Mouse (Mus musculus): ENCODE data around the gene S100a14. TPM values are rescaled to one million over a fixed set of nuclear protein-coding genes. Genes with fewer than 3 reads are reported as not detected.

Gene S100a14
- total and polyA plus RNA-seq, 3 experiments: not detected

DNA sequence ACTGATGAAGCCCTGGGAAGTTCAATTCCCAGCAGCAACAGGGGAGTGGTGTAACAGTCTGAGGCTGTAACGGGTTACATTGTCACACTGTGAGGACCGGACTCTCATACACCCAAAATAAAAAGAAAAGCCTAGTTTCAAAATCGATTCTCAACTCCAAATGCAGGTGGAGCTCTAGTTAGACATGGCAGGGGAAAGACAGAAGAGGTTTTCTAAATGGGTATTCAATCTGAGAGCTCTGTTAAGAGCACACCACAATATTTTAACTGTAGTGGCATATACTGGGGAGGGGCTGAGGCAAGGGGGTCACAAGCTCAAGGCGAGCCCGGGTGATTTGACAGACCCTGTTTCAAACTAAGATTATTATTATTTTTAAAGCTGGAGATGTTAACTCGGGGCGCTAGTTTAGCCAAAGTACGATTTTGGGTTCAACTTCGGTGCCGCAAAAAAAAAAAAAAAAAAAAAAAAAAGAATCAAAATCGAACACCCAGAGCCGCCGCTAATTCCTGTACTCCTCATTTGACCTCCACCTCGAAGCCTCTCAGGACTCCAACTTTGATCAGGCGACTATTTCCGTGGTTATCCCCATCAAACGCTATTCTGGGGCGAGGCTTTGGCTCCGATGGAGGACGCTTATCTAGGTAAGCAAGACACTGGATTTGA lies 18.2 kb upstream of the S100a14 start (continued):
- TF ChIP-seq MAFK (IDR thresholded peaks at IDR 0.05; ENCODE audit: borderline replicate concordance, low read depth, low read length) (no peak), USF1 (IDR thresholded peaks at IDR 0.05; ENCODE audit: low read depth, low read length) (no peak)

DNA sequence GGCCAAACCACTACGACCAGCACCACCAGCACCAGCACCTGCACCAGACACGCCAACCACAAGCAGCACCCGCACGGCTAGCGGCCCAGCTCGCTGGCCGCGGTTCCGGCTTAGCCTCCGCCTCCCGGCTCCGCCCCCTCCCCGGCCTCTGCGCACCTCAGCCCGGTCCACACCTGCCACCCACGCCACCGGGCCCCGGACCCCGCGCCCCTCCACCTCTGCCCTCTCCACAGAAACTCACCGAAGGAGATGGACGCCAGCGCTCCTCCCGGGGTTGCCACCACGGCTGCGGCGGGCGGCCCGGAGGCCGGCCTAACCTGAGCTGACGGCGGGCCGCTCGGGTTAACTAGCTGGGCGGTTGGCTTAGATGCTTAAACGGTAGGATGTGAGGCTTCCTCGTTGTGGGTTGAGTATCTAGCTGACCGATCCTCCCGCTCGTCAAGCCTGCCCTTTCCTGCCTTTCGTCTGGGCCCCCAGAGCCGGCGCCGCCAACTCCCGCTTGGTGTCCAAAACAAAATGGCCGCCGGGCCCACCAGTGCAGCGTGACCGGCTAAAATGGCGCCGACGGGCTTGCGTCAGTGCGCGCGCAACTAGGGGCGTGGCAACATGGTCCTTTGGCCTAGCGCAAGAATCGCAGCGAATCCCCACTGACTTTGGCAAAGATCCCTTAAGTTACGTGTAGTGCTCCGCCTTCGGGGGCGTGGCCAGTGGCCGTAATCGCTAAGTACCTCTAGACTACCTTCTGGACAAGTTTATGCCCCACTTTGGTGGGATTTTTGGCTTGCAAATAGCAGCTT lies 17.5 kb upstream of the S100a14 start, which contains the start of gene Chtop:
Gene Chtop (minus strand): TSS at position 549 of the 797 bp plus-strand sequence.
- peaks cover 32 to 36% of the 10 kb centered on the region in 2 experiments for H3K36me3 ChIP-seq (ENCODE audit: control insufficient read depth in 1 of 2, insufficient read depth in 2 of 2, low read length in 2 of 2)
- H3K4me3 ChIP-seq (ENCODE audit: control insufficient read depth in 1 of 2, insufficient read depth in 1 of 2, low read depth in 2 of 2, low read length in 2 of 2): peak within 1 kb of the TSS; percentile 83 to 93
- DNase-seq (ENCODE audit: low read depth, low spot score): peak; percentile 100
- peaks cover 2 to 24% of the 10 kb centered on the region in 2 experiments; a peak in 3 of 4 replicates for H3K4me1 ChIP-seq (ENCODE audit: control insufficient read depth in 1 of 2, insufficient read depth in 2 of 2, low read length in 2 of 2)
- no peaks in the 10 kb centered on the region for H3K27me3 ChIP-seq (ENCODE audit: control insufficient read depth in 1 of 2, insufficient read depth in 2 of 2, low read length in 2 of 2)
- peak within 1 kb of the TSS; percentile 96 for H3K9ac ChIP-seq (ENCODE audit: control insufficient read depth, low read depth, low read length, poor library complexity, severe bottlenecking)
- peak within 1 kb of the TSS; percentile 83 for H3K27ac ChIP-seq (ENCODE audit: control insufficient read depth, low read depth, low read length)
- H3K79me2 ChIP-seq (ENCODE audit: control insufficient read depth, insufficient read depth, low read length, poor library complexity): peaks cover 27% of the 10 kb centered on the region
- no peaks in the 10 kb centered on the region for H3K9me3 ChIP-seq (replicated peaks; ENCODE audit: insufficient read depth, low read length)
- peak; percentile 18; the same call in 1 of the 2 replicates for TF ChIP-seq ETS1 (IDR thresholded peaks at IDR 0.05; ENCODE audit: low read depth, low read length)
- no peak for TF ChIP-seq RAD21 (IDR thresholded peaks at IDR 0.05; ENCODE audit: low read depth, low read length)
- TF ChIP-seq TBP (IDR thresholded peaks at IDR 0.05; ENCODE audit: low read depth, low read length): peak; percentile 72
- TF ChIP-seq SIN3A (IDR thresholded peaks at IDR 0.05; ENCODE audit: low read length): peak; percentile 81
- peak; percentile 37; the same call in 1 of the 2 replicates for TF ChIP-seq GATA1 (IDR thresholded peaks at IDR 0.05; ENCODE audit: low read depth, low read length)
- TF ChIP-seq CHD2 (IDR thresholded peaks at IDR 0.05; ENCODE audit: low read length): no peak
- peak; percentile 55 for TF ChIP-seq TCF12 (IDR thresholded peaks at IDR 0.05; ENCODE audit: low read depth, low read length)
- TF ChIP-seq NELFE (IDR thresholded peaks at IDR 0.05; ENCODE audit: low read depth, low read length): peak; percentile 86
- peak; percentile 63; the same call in 1 of the 2 replicates for TF ChIP-seq MXI1 (IDR thresholded peaks at IDR 0.05; ENCODE audit: low read depth, low read length)
- peak; percentile 6; the same call in 1 of the 2 replicates for TF ChIP-seq MAZ (IDR thresholded peaks at IDR 0.05; ENCODE audit: low read depth, low read length)
- peak; percentile 58 for TF ChIP-seq ZMIZ1 (IDR thresholded peaks at IDR 0.05; ENCODE audit: low read depth, low read length)
- TF ChIP-seq SMC3 (IDR thresholded peaks at IDR 0.05; ENCODE audit: low read depth, low read length): no peak
- TF ChIP-seq HCFC1 (IDR thresholded peaks at IDR 0.05; ENCODE audit: low read depth, low read length): peak; percentile 86
- TF ChIP-seq MAX (IDR thresholded peaks at IDR 0.05; ENCODE audit: low read length): peak; percentile 90
- TF ChIP-seq ZC3H11A (IDR thresholded peaks at IDR 0.05; ENCODE audit: low read depth, low read length): peak; percentile 96
- no peak for TF ChIP-seq ZKSCAN1 (IDR thresholded peaks at IDR 0.05; ENCODE audit: low read depth, low read length)
- TF ChIP-seq E2F4 (IDR thresholded peaks at IDR 0.05; ENCODE audit: borderline replicate concordance, low read depth, low read length): peak; percentile 72; the same call in 1 of the 2 replicates
- TF ChIP-seq MYB (IDR thresholded peaks at IDR 0.05; ENCODE audit: low read depth, low read length): no peak
- TF ChIP-seq MYC (IDR thresholded peaks at IDR 0.05; ENCODE audit: low read depth, low read length): peak; percentile 84
- no peak for TF ChIP-seq JUND (IDR thresholded peaks at IDR 0.05; ENCODE audit: low read depth, low read length)
- peak; percentile 94 for TF ChIP-seq POLR2AphosphoS2 (IDR thresholded peaks at IDR 0.05; ENCODE audit: low read length)
- TF ChIP-seq GABPA (IDR thresholded peaks at IDR 0.05; ENCODE audit: low read depth, low read length): peak; percentile 36; the same call in 1 of the 2 replicates
- TF ChIP-seq POLR2AphosphoS5 (IDR thresholded peaks at IDR 0.05; ENCODE audit: borderline replicate concordance, low read depth, low read length): no peak
- TF ChIP-seq USF2 (IDR thresholded peaks at IDR 0.05; ENCODE audit: borderline replicate concordance in 1 of 2, insufficient read depth in 1 of 2, low read depth in 1 of 2, low read length in 2 of 2): no peak
- TF ChIP-seq CHD1 (IDR thresholded peaks at IDR 0.05; ENCODE audit: low read depth, low read length): no peak; the same call in 1 of the 2 replicates
- TF ChIP-seq USF1 (IDR thresholded peaks at IDR 0.05; ENCODE audit: low read depth, low read length): peak; percentile 59
- TF ChIP-seq RCOR1 (IDR thresholded peaks at IDR 0.05; ENCODE audit: low read depth, low read length): no peak; the same call in none of the 2 replicates
- TF ChIP-seq MAFK (IDR thresholded peaks at IDR 0.05; ENCODE audit: borderline replicate concordance, low read depth, low read length): no peak
- TF ChIP-seq ZNF384 (IDR thresholded peaks at IDR 0.05; ENCODE audit: low read depth, low read length): no peak
- peak; percentile 55 for TF ChIP-seq KAT2A (conservative IDR thresholded peaks at IDR 0.05; ENCODE audit: low read depth, low read length)
- no peak for TF ChIP-seq UBTF (IDR thresholded peaks at IDR 0.05; ENCODE audit: borderline replicate concordance, insufficient read depth, low read depth, low read length)
- TF ChIP-seq BHLHE40 (IDR thresholded peaks at IDR 0.05; ENCODE audit: borderline replicate concordance, low read depth, low read length): 0 out of 2 replicates have a peak, but pooled peaks have one; percentile 3
